Mouse (Mus musculus): Measurements from ENCODE around the gene Itga3. TPM values are rescaled to one million over a fixed set of nuclear protein-coding genes. Genes with fewer than 3 reads are reported as not detected.

The Itga3 gene
- total and polyA plus RNA-seq, 2 experiments from 2014 or later, result 12.3 to 33.2 TPM

- 80% methylated on average over 16 of the region's 16 CpGs for WGBS
- H3K36me3 ChIP-seq (ENCODE audit: insufficient read depth, low read length), result no peaks in the 10 kb centered on the region
- ATAC-seq (ENCODE audit: low FRiP score) (no peak), DNase-seq (ENCODE audit: low spot score) (no peak)
- no peaks in the 10 kb centered on the region for H3K4me1 ChIP-seq (ENCODE audit: insufficient read depth, low read length)
- no peak overlapping the region for H3K27ac ChIP-seq (ENCODE audit: low read depth, low read length)
- H3K4me3 ChIP-seq (ENCODE audit: low read depth, low read length), result no peak overlapping the region
- no peak overlapping the region for H3K4me2 ChIP-seq (ENCODE audit: low read depth, low read length, poor library complexity, severe bottlenecking)
- no peaks in the 10 kb centered on the region for H3K9me3 ChIP-seq (ENCODE audit: low read length)
- no peaks in the 10 kb centered on the region for H3K27me3 ChIP-seq (ENCODE audit: insufficient read depth, low read length)
- TF ChIP-seq CTCF (IDR thresholded peaks at IDR 0.05), result no peak
- H3K9ac ChIP-seq (replicated peaks; ENCODE audit: low read length, poor library complexity, severe bottlenecking), result no peak overlapping the region
Observed at GRCm38 (mm10) chr11:95088857-95089779, 12.5 kb upstream of the Itga3 start.

- no peaks in the 10 kb centered on the region for H3K36me3 ChIP-seq (ENCODE audit: insufficient read depth, low read length)
- no peaks in the 10 kb centered on the region for H3K27me3 ChIP-seq (ENCODE audit: insufficient read depth, low read length)
- no peak overlapping the region for H3K9ac ChIP-seq (replicated peaks; ENCODE audit: low read length, poor library complexity, severe bottlenecking)
- H3K4me1 ChIP-seq (ENCODE audit: insufficient read depth, low read length), result no peaks in the 10 kb centered on the region
- H3K9me3 ChIP-seq (ENCODE audit: low read length), result no peaks in the 10 kb centered on the region
- 53% methylated on average over 7 of the region's 7 CpGs for WGBS
- DNase-seq (ENCODE audit: low spot score) (no peak), ATAC-seq (ENCODE audit: low FRiP score) (no peak)
- TF ChIP-seq CTCF (IDR thresholded peaks at IDR 0.05), result no peak
- no peak overlapping the region for H3K27ac ChIP-seq (ENCODE audit: low read depth, low read length)
- no peak overlapping the region for H3K4me2 ChIP-seq (ENCODE audit: low read depth, low read length, poor library complexity, severe bottlenecking)
- no peak overlapping the region for H3K4me3 ChIP-seq (ENCODE audit: low read depth, low read length)
Observed at GRCm38 (mm10) chr11:95088286-95088685, 11.7 kb upstream of the Itga3 start.

- no peak for TF ChIP-seq CTCF (IDR thresholded peaks at IDR 0.05)
- no peaks in the 10 kb centered on the region for H3K9me3 ChIP-seq (ENCODE audit: low read length)
- H3K27ac ChIP-seq (ENCODE audit: low read depth, low read length), result no peak overlapping the region
- H3K4me3 ChIP-seq (ENCODE audit: low read depth, low read length), result no peak overlapping the region
- DNase-seq (ENCODE audit: low spot score), result no peak
- no peak for ATAC-seq (ENCODE audit: low FRiP score)
- H3K4me1 ChIP-seq (ENCODE audit: insufficient read depth, low read length), result no peaks in the 10 kb centered on the region
- 0 out of 2 replicates have a peak, but pooled peaks cover 2% of the 10 kb centered on the region for H3K27me3 ChIP-seq (ENCODE audit: insufficient read depth, low read length)
- no peak overlapping the region for H3K9ac ChIP-seq (replicated peaks; ENCODE audit: low read length, poor library complexity, severe bottlenecking)
- 71% methylated on average over 17 of the region's 17 CpGs for WGBS
- no peaks in the 10 kb centered on the region for H3K36me3 ChIP-seq (ENCODE audit: insufficient read depth, low read length)
- H3K4me2 ChIP-seq (ENCODE audit: low read depth, low read length, poor library complexity, severe bottlenecking), result no peak overlapping the region
Observed at GRCm38 (mm10) chr11:95087301-95088228, 11.0 kb upstream of the Itga3 start.

- H3K9me3 ChIP-seq (ENCODE audit: low read length), result no peaks in the 10 kb centered on the region
- no peak for TF ChIP-seq CTCF (IDR thresholded peaks at IDR 0.05)
Observed at GRCm38 (mm10) chr11:95086229-95086628, 9.6 kb upstream of the Itga3 start.

GRCm38 (mm10) chr11:95085710-95086109 lies 9.1 kb upstream of the Itga3 start:
- Histone ChIP-seq H3K4me3 (ENCODE audit: low read depth, low read length) (no peak overlapping the region), H3K9ac (replicated peaks; ENCODE audit: low read length, poor library complexity, severe bottlenecking) (no peak overlapping the region)
- DNase-seq (ENCODE audit: low spot score), result no peak

More at GRCm38 (mm10) chr11:95086229-95086628, 9.6 kb upstream of the Itga3 start:
- H3K9ac ChIP-seq (replicated peaks; ENCODE audit: low read length, poor library complexity, severe bottlenecking), result no peak overlapping the region
- no peak overlapping the region for H3K4me2 ChIP-seq (ENCODE audit: low read depth, low read length, poor library complexity, severe bottlenecking)
- no peaks in the 10 kb centered on the region for H3K4me1 ChIP-seq (ENCODE audit: insufficient read depth, low read length)
- DNase-seq (ENCODE audit: low spot score) (no peak), ATAC-seq (ENCODE audit: low FRiP score) (no peak)
- no peak overlapping the region for H3K4me3 ChIP-seq (ENCODE audit: low read depth, low read length)
- WGBS, result 52% methylated on average over 5 of the region's 5 CpGs
- no peak overlapping the region for H3K27ac ChIP-seq (ENCODE audit: low read depth, low read length)
- 0 out of 2 replicates have a peak, but pooled peaks cover 2% of the 10 kb centered on the region for H3K27me3 ChIP-seq (ENCODE audit: insufficient read depth, low read length)
- no peaks in the 10 kb centered on the region for H3K36me3 ChIP-seq (ENCODE audit: insufficient read depth, low read length)

More at GRCm38 (mm10) chr11:95085710-95086109, 9.1 kb upstream of the Itga3 start:
- ATAC-seq (ENCODE audit: low FRiP score), result no peak
- no peaks in the 10 kb centered on the region for H3K4me1 ChIP-seq (ENCODE audit: insufficient read depth, low read length)
- H3K27me3 ChIP-seq (ENCODE audit: insufficient read depth, low read length), result 0 out of 2 replicates have a peak, but pooled peaks cover 2% of the 10 kb centered on the region
- no peaks in the 10 kb centered on the region for H3K9me3 ChIP-seq (ENCODE audit: low read length)
- H3K36me3 ChIP-seq (ENCODE audit: insufficient read depth, low read length), result no peaks in the 10 kb centered on the region
- TF ChIP-seq CTCF (IDR thresholded peaks at IDR 0.05), result no peak
- no peak overlapping the region for H3K27ac ChIP-seq (ENCODE audit: low read depth, low read length)
- 18% methylated on average over 5 of the region's 5 CpGs for WGBS
- H3K4me2 ChIP-seq (ENCODE audit: low read depth, low read length, poor library complexity, severe bottlenecking), result no peak overlapping the region
